Mouse (Mus musculus): ENCODE measurements around the gene D5Ertd579e. TPM values are rescaled to one million over a fixed set of nuclear protein-coding genes. Genes with fewer than 3 reads are reported as not detected.

D5Ertd579e gene
- polyA plus RNA-seq, 1 experiment from 2014 or later = 16.7 TPM

DNA sequence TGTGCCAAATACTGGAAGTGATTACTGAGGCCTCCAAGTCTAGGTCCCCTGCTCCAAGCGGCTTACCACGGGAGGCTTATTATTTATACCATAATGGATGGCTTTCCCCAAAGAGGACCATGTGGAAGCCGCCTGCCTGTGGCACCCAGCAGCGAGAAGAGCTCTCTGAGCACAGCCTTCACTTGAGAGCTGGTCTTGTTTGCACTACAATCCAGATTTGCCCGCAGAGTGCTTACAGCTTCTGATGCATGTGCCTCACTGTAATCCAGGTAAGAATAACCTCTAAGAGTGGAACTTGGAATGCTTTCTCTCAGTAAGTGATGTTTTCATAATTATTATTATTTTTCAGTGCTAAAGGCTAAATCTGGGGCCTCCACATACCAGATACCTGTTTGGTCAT lies 136.7 kb downstream of the D5Ertd579e start:
- Histone ChIP-seq H3K4me2 (replicated peaks) (no peak overlapping the region), H3K27ac (peak overlapping the region; percentile 82), H3K4me3 (replicated peaks) (no peak overlapping the region), H3K4me1 (replicated peaks) (peaks cover 23% of the 10 kb centered on the region; the same call in 1 of the 2 replicates), H3K36me3 (no peaks in the 10 kb centered on the region), H3K9ac (no peak overlapping the region), H3K27me3 (replicated peaks) (no peaks in the 10 kb centered on the region), H3K9me3 (no peaks in the 10 kb centered on the region)
- 62% methylated on average over 5 of the region's 5 CpGs for WGBS
- ATAC-seq = peak; percentile 16; the same call in 1 of the 2 replicates

DNA sequence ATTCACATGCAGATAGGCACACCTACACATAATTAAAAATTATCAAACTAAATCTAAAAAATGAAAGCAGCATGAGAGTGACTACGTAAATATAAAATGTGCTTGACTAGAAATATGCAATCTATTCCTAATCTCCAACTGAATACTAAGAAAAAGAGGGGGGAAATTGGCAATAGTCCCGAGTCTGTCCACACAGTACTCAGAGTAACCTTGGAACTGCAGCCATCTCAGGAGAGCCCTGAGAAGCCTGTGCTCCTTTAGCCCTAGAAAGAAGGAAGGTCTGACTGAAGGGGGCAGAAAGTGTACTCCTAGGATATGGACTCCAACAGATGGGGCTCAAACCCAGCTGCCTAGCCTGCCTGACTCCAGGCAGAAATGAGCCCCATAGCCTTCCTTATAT lies 137.3 kb downstream of the D5Ertd579e start:
- no peak overlapping the region for H3K4me2 ChIP-seq (replicated peaks)
- H3K9ac ChIP-seq = no peak overlapping the region
- H3K27ac ChIP-seq = peak overlapping the region; percentile 57
- H3K27me3 ChIP-seq (replicated peaks) = no peaks in the 10 kb centered on the region
- WGBS = 78% methylated on average over 2 of the region's 2 CpGs
- H3K36me3 ChIP-seq = no peaks in the 10 kb centered on the region
- H3K9me3 ChIP-seq = no peaks in the 10 kb centered on the region
- no peak for ATAC-seq
- H3K4me3 ChIP-seq (replicated peaks) = no peak overlapping the region
- peaks cover 23% of the 10 kb centered on the region; the same call in 1 of the 2 replicates for H3K4me1 ChIP-seq (replicated peaks)

DNA sequence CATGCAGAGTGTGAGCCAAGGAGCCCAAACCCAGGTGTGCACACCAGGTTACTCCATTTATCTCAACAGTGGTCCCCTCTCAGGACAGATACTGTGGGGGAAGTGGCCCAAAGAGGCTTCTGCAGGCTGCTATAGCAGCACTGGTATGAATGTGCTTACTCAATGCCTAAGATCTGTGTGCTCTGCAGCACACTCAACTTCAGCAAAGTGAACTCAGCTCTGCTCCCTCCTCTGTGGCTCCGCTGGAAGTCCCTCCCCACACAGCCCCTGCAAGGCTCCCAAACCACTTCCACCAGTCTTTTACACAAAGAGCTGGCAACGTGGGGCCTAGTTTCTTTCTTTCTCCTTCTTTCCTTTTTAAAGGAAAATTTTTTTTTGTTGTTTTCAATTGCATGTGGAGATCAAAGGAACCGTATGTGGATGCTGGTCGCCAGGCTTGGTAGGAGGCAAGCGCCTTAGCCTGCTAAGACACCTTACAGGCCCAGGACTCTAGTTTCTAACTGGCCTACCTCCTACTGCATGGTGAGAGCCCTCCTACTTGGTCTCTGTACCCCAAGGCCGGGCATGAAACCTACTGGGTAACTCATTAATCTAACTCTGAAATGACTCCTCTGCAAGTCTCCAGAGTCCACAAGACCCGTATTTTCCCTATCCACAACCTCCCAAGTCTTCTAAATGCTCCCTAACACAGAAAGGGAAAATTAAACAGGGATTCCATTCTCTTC lies 138.1 kb downstream of the D5Ertd579e start:
- peak overlapping the region; percentile 46 for H3K27ac ChIP-seq
- WGBS = 40% methylated on average over 7 of the region's 7 CpGs

DNA sequence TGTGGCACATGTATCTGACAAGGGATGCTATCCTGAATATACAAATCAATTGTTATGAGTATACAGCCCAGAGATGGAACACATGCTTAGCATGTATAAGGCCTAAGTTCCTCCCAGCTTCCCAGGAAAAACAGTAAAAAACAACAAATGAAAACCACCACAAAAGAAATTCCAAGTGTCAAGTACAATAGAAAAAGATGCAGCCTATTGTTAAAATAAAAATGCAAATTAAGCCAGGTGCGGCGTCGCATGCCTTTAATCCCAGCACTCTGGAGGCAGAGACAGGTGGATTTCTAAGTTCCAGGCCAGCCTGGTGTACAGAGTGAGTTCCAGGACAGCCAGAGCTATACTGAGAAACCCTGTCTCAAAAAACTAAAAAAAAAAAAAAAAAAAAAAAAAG lies 138.9 kb downstream of the D5Ertd579e start:
- H3K27me3 ChIP-seq (replicated peaks) = no peaks in the 10 kb centered on the region
- ATAC-seq = no peak
- peaks cover 23% of the 10 kb centered on the region; the same call in 1 of the 2 replicates for H3K4me1 ChIP-seq (replicated peaks)
- no peak overlapping the region for H3K4me3 ChIP-seq (replicated peaks)
- no peaks in the 10 kb centered on the region for H3K36me3 ChIP-seq
- H3K27ac ChIP-seq = no peak overlapping the region
- no peak overlapping the region for H3K4me2 ChIP-seq (replicated peaks)
- 87% methylated on average over 3 of the region's 3 CpGs for WGBS
- H3K9me3 ChIP-seq = no peaks in the 10 kb centered on the region
- no peak overlapping the region for H3K9ac ChIP-seq

More for the DNA sequence above, 138.1 kb downstream of the D5Ertd579e start:
- H3K4me2 ChIP-seq (replicated peaks) = no peak overlapping the region
- H3K27me3 ChIP-seq (replicated peaks) = no peaks in the 10 kb centered on the region
- H3K36me3 ChIP-seq = no peaks in the 10 kb centered on the region
- peaks cover 23% of the 10 kb centered on the region; the same call in 1 of the 2 replicates for H3K4me1 ChIP-seq (replicated peaks)
- H3K9me3 ChIP-seq = no peaks in the 10 kb centered on the region
- no peak overlapping the region for H3K9ac ChIP-seq
- peak; percentile 76 for ATAC-seq
- no peak overlapping the region for H3K4me3 ChIP-seq (replicated peaks)

DNA sequence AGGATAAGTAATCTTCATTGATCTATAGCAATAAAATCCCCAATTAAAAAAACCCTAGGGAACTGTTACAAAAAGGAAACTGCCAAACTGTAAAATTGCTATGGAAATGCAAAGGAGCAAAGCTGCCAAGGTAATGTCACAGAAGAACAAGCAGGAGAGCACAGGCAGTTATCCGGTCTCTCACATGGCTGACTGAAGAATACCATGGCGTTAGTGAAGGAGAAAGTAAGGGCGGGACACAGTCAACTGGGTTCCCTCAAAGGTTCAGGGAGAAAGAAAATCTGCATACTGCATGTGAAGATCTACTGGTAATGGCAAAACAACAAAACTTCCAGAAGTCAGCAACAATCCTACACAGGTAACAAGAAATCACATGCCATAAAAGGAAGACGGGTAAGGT lies 139.5 kb downstream of the D5Ertd579e start:
- H3K4me3 ChIP-seq (replicated peaks) = no peak overlapping the region
- 74% methylated on average over 4 of the region's 4 CpGs for WGBS
- no peaks in the 10 kb centered on the region for H3K36me3 ChIP-seq
- no peak overlapping the region for H3K4me2 ChIP-seq (replicated peaks)
- H3K27me3 ChIP-seq (replicated peaks) = no peaks in the 10 kb centered on the region
- no peak overlapping the region for H3K9ac ChIP-seq
- H3K27ac ChIP-seq = no peak overlapping the region
- no peaks in the 10 kb centered on the region for H3K9me3 ChIP-seq
- ATAC-seq = no peak
- H3K4me1 ChIP-seq (replicated peaks) = peaks cover 23% of the 10 kb centered on the region; the same call in 1 of the 2 replicates

DNA sequence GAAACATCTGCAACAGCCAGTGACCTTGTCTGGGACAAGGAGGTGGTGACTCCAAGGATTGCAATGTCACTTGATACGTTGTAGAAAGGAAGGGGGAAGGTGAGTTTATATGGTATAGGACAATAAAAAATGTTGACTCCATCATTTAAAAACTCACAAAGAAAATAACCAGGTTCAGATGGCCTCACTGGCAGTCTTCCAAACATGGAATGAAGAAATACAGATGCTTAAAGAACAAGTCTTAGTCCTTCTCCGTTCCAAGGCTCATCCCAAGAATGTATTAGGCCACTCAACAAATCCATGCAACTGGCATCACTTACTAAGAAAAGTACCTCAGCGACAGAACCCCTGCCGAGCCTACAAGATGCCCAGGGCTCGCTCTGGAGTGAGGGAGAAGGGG lies 141.3 kb downstream of the D5Ertd579e start:
- 58% methylated on average over 5 of the region's 5 CpGs for WGBS
- Histone ChIP-seq H3K27me3 (replicated peaks) (no peaks in the 10 kb centered on the region), H3K4me3 (replicated peaks) (no peak overlapping the region), H3K9ac (no peak overlapping the region), H3K4me1 (replicated peaks) (peaks cover 13% of the 10 kb centered on the region; the same call in 1 of the 2 replicates), H3K27ac (peak overlapping the region; percentile 45), H3K9me3 (no peaks in the 10 kb centered on the region), H3K4me2 (replicated peaks) (no peak overlapping the region), H3K36me3 (no peaks in the 10 kb centered on the region)
- ATAC-seq = no peak

DNA sequence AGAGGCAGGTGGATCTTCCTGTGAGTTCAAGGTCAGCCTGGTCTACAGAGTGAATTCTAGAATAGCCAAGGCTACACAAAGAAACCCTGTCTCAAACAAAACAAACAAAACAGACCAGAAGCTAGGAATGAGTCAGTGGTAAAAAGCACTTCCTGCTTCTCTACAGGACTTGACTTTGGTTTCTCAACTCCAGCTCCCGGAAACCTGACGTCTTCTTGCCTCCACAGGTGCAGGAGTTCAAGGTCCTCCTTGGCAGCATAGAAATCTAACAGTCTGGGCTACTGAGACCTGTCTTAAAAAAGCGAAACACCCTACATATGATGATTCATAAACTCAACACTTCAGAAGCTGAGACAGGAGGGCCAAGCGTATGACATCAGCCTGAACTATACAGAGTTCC lies 141.9 kb downstream of the D5Ertd579e start:
- Histone ChIP-seq H3K9me3 (no peaks in the 10 kb centered on the region), H3K27ac (peak overlapping the region; percentile 45), H3K9ac (no peak overlapping the region), H3K4me3 (replicated peaks) (no peak overlapping the region), H3K27me3 (replicated peaks) (no peaks in the 10 kb centered on the region), H3K4me1 (replicated peaks) (peaks cover 11% of the 10 kb centered on the region; the same call in 1 of the 2 replicates), H3K4me2 (replicated peaks) (no peak overlapping the region), H3K36me3 (no peaks in the 10 kb centered on the region)
- peak; percentile 61 for ATAC-seq
- WGBS = 42% methylated on average over 4 of the region's 4 CpGs

DNA sequence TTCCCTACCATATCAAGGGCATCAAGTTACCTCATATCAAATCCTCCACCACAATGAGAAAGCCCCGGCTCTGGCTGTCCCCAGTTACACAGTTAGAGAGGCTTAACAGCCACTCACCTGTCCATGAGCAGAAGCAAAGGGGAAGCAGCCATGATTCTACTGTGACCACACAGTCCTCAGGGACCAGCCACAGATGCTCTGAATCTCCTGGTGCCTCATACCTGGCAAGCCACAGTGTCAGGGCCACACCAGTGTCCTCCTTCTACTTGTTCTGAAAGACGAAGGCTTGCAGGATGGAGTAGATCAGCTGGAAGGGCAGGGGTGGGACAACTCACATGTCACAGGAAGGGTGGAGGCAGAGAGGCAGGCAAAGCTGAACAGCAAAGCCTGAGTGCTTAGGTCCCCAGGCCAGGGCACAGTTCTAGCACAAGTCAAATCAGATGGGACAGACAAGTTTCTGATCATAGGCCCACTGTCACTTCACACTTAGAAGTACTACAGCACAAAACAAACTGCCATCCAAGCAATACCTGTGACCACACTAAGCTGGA lies 142.7 kb downstream of the D5Ertd579e start:
- no peak overlapping the region for H3K4me2 ChIP-seq (replicated peaks)
- no peaks in the 10 kb centered on the region for H3K36me3 ChIP-seq
- 69% methylated on average over 2 of the region's 2 CpGs for WGBS
- no peak overlapping the region for H3K27ac ChIP-seq
- H3K9me3 ChIP-seq = no peaks in the 10 kb centered on the region
- no peak overlapping the region for H3K4me3 ChIP-seq (replicated peaks)
- no peaks in the 10 kb centered on the region for H3K27me3 ChIP-seq (replicated peaks)
- ATAC-seq = no peak
- peaks cover 9% of the 10 kb centered on the region; the same call in 1 of the 2 replicates for H3K4me1 ChIP-seq (replicated peaks)
- H3K9ac ChIP-seq = no peak overlapping the region

DNA sequence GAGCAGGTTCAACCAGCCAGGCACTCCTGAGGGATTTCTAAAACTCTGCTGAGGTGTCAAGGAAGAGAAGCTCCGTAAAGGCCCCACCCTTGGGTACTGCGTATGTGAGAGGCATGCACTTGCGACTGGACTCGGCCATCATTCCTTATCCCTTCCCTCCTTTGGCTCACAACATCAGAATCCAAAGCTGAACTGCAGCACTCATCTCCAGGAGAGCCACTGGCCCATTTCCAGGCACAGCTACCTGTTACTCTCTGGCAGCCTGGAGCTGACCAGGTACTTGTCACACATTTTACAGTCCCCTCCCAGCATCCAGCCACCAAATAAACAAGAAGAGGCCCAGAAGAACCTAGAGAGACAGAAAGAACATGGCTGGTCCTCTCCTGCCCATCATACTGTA lies 143.4 kb downstream of the D5Ertd579e start:
- Histone ChIP-seq H3K27me3 (replicated peaks) (no peaks in the 10 kb centered on the region), H3K4me1 (replicated peaks) (peaks cover 9% of the 10 kb centered on the region; the same call in 1 of the 2 replicates), H3K9me3 (no peaks in the 10 kb centered on the region), H3K27ac (no peak overlapping the region), H3K36me3 (no peaks in the 10 kb centered on the region), H3K4me3 (replicated peaks) (no peak overlapping the region), H3K4me2 (replicated peaks) (no peak overlapping the region), H3K9ac (no peak overlapping the region)
- 0 out of 2 replicates have a peak, but pooled peaks have one; percentile 18 for ATAC-seq
- 92% methylated on average over 4 of the region's 4 CpGs for WGBS

Other genes with a start within 250 kb of the D5Ertd579e start
- gene Grpel1, start 231.0 kb downstream of the D5Ertd579e start, polyA plus RNA-seq (2015; fragmentation: Nextera tagmentation; extraction: Ambion mirVana) = 71.7 and 72.7 TPM in 2 replicates
- gene Tada2b, start 211.7 kb downstream of the D5Ertd579e start, polyA plus RNA-seq (2015; fragmentation: Nextera tagmentation; extraction: Ambion mirVana) = 1.8 and 1.9 TPM in 2 replicates
- gene Ccdc96, start 211.4 kb downstream of the D5Ertd579e start, polyA plus RNA-seq (2015; fragmentation: Nextera tagmentation; extraction: Ambion mirVana) = 0.19 and 0.33 TPM in 2 replicates
- 30.0 and 30.3 TPM in 2 replicates for gene Tbc1d14, start 102.7 kb downstream of the D5Ertd579e start, polyA plus RNA-seq (2015; fragmentation: Nextera tagmentation; extraction: Ambion mirVana)
- gene Bloc1s4, start 52.6 kb upstream of the D5Ertd579e start, polyA plus RNA-seq (2015; fragmentation: Nextera tagmentation; extraction: Ambion mirVana) = 21.8 and 23.5 TPM in 2 replicates
- gene Mrfap1, start 100.7 kb upstream of the D5Ertd579e start, polyA plus RNA-seq (2015; fragmentation: Nextera tagmentation; extraction: Ambion mirVana) = 421 and 480 TPM in 2 replicates
- gene Man2b2, start 134.6 kb upstream of the D5Ertd579e start, polyA plus RNA-seq (2015; fragmentation: Nextera tagmentation; extraction: Ambion mirVana) = 26.4 and 30.6 TPM in 2 replicates
- gene Ppp2r2c, start 172.5 kb upstream of the D5Ertd579e start, polyA plus RNA-seq (2015; fragmentation: Nextera tagmentation; extraction: Ambion mirVana) = 0.73 and 0.89 TPM in 2 replicates